Mouse (Mus musculus) stomach, postnatal 0 days (tissue): ENCODE results near the gene Unc13b.

ENCODE experiments used
- CTCF ChIP-seq: IDR thresholded peaks from 2 replicates; pipeline ENCODE4 v1.5.1; 2016; ENCODE audit warnings: antibody characterized with exemption, low read depth, mild to moderate bottlenecking, moderate library complexity
- EP300 ChIP-seq: optimal IDR thresholded peaks from 2 replicates; pipeline ENCODE3; 2016; ENCODE audit warnings: antibody characterized with exemption

- TF ChIP-seq CTCF (no peak), EP300 (no peak)
Measured at GRCm38 (mm10) chr4:43074923-43075322, 16.2 kb downstream of the Unc13b start.
